Mouse (Mus musculus) subcutaneous adipose tissue, adult 2 months (tissue): Measurements from ENCODE around the gene Adam19. TPM values are rescaled to one million over a fixed set of nuclear protein-coding genes. Genes with fewer than 3 reads are reported as not detected.

Experiments used
- polyA plus RNA-seq: library from polyadenylated mRNA; depleted of rRNA; stranded (reverse); fragments of >200 nt; gene quantifications from 2 replicates; pipeline ENCODE4 v1.2.3, GENCODE M21; 2012; ENCODE audit warnings: low replicate concordance; rRNA removed

Gene Adam19
- polyA plus RNA-seq: 16.5 and 30.5 TPM in 2 replicates

GRCm38 (mm10) chr11:46055896-46056769 is at the start of gene Adam19:
TSS of gene Adam19 (plus strand) at chr11:46055992.

GRCm38 (mm10) chr11:46052105-46052659 is 3.6 kb upstream of the Adam19 start, which contains the start of gene Gm12166:
TSS of gene Gm12166 (minus strand) at chr11:46052321.

GRCm38 (mm10) chr11:46165866-46166585 is 110.2 kb downstream of the Adam19 start, which contains the start of gene Nipal4:
TSS of gene Nipal4 (minus strand) at chr11:46166508.

Other genes starting within 250 kb of the Adam19 start
- gene Clint1, start 203.9 kb upstream of the Adam19 start, polyA plus RNA-seq: 40.1 and 70.6 TPM in 2 replicates
- 2.8 and 5.8 TPM in 2 replicates for gene Lsm11, start 111.1 kb upstream of the Adam19 start, polyA plus RNA-seq
- gene Thg1l, start 100.5 kb upstream of the Adam19 start, polyA plus RNA-seq: 9.7 and 12.6 TPM in 2 replicates
- 0.10 and 0.23 TPM in 2 replicates for gene Sox30, start 75.7 kb upstream of the Adam19 start, polyA plus RNA-seq
- gene Gm12166, start 3.7 kb upstream of the Adam19 start, polyA plus RNA-seq: 12.8 and 17.6 TPM in 2 replicates
- gene Nipal4, start 110.5 kb downstream of the Adam19 start, polyA plus RNA-seq: 0.59 and 3.9 TPM in 2 replicates
- 0.08 TPM in 1 of 2 replicates, not detected in the other for gene Fndc9, start 179.5 kb downstream of the Adam19 start, polyA plus RNA-seq